Mouse (Mus musculus): ENCODE measurements around the gene Gabrg3. TPM values are rescaled to one million over a fixed set of nuclear protein-coding genes. Genes with fewer than 3 reads are reported as not detected.

Gene Gabrg3
- 0.25 and 0.38 TPM in 2 replicates for polyA plus RNA-seq (2014; fragmentation: Nextera tagmentation; extraction: Ambion mirVana)

DNA sequence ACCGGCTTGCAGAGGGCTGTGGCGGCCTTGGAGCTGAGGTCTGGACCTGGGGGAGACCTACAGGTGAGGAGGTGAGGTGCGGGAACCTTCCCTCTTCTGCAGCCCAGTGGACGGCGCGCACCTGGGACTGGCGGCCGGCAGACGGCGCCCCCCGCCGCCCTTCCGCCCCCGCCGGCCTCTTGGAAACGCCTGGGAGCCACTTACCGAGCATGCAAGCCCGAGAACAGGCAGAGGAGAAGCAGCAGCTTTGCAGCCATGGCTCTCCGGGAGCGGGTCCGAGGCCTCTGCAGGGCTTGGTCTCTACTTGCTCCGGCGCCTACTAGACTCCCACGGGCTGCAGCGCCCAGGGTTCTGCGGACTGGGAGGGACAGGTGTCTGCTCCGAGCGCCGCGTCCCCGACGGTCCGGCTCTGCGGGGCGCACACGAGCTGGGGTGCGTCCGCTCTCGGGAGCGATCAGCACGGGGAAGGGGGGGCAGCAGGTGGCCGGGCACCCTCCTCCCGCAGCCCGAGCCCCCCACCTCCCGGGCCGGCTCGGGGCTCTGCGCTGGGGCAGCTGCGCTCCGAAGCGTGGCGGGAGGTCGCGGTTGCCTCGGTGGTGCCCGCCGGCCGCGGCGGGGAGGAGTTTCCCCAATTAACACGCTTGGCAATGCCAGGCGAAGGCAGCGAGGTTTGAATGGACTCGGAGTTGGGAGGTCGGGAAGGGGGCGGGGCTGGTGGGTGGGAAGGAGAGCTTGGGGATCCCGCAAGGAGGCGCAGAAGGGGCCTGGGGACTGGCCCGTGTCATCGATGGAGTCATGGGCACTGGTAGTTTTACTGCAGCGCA lies at the start of gene Gabrg3:
Gene Gabrg3 (minus strand): TSS at position 672 of the 824 bp plus-strand sequence.
- Histone ChIP-seq H3K9ac (peak within 1 kb of the TSS; percentile 16; the same call in 1 of the 2 replicates), H3K27ac (ENCODE audit: low read depth) (no peak within 1 kb of the TSS), H3K4me1 (ENCODE audit: insufficient read depth) (no peaks in the 10 kb centered on the region), H3K36me3 (ENCODE audit: insufficient read depth) (no peaks in the 10 kb centered on the region), H3K27me3 (ENCODE audit: insufficient read depth, low read length) (peaks cover 25% of the 10 kb centered on the region), H3K4me3 (ENCODE audit: low read depth, low read length) (peak within 1 kb of the TSS; percentile 46), H3K9me3 (ENCODE audit: low read depth, low read length) (no peaks in the 10 kb centered on the region), H3K4me2 (peak within 1 kb of the TSS; percentile 81)
- no peak for TF ChIP-seq CTCF (IDR thresholded peaks at IDR 0.05; ENCODE audit: low read depth)
- 1% methylated on average over 63 of the region's 71 CpGs for WGBS
- ATAC-seq (ENCODE audit: insufficient read depth) = peak; percentile 63
- peak; percentile 3 for DNase-seq

DNA sequence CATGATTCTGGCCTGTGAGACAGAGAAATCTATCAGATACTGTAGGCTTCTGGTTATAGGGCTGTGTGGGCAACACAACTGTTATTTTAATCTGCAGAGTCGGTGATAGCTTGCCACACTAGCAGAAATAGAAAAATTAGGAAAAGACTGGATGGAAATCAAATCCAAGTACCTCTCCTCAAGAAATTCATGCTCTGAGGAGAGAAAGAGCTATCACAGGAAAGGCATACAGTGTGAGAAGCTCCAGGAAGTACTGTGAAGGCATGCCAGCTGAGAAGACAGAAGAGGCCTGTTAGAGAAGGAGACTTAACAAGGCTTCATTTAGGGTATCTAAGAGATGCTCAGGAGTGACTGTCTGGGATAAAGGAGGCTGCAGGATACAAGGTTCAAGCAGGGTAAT lies 35.7 kb upstream of the Gabrg3 start:
- Histone ChIP-seq H3K36me3 (ENCODE audit: insufficient read depth) (no peaks in the 10 kb centered on the region), H3K9me3 (ENCODE audit: low read depth, low read length) (no peaks in the 10 kb centered on the region), H3K4me1 (ENCODE audit: insufficient read depth) (no peaks in the 10 kb centered on the region), H3K4me2 (no peak overlapping the region), H3K27ac (ENCODE audit: low read depth) (no peak overlapping the region), H3K9ac (no peak overlapping the region), H3K27me3 (ENCODE audit: insufficient read depth, low read length) (no peaks in the 10 kb centered on the region), H3K4me3 (ENCODE audit: low read depth, low read length) (no peak overlapping the region)
- 78% methylated on average over 1 of the region's 1 CpGs for WGBS
- ATAC-seq (ENCODE audit: insufficient read depth) (no peak), DNase-seq (no peak)
- TF ChIP-seq CTCF (IDR thresholded peaks at IDR 0.05; ENCODE audit: low read depth) = no peak

DNA sequence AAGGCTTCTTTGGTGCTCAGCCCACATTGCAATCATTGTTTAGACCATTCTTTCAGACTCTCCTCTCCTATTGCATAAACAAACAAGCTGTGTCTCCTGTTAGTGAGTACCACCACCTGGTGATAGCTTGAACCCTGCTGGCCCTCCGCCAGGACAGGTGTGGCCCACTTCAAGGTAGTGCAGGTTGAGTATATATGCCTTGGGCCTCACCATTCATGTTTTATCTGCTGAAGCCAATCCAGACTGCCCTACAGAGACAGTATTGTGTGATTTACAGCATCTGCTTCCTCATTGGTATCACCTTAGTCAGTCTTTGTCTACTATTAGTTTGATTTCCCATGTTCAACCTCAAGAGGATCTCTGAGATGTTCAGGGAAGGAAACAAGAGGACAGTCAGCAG lies 34.1 kb upstream of the Gabrg3 start:
- TF ChIP-seq CTCF (IDR thresholded peaks at IDR 0.05; ENCODE audit: low read depth) = no peak
- WGBS = 56% methylated on average over 1 of the region's 1 CpGs
- DNase-seq (no peak), ATAC-seq (ENCODE audit: insufficient read depth) (no peak)
- Histone ChIP-seq H3K9me3 (ENCODE audit: low read depth, low read length) (no peaks in the 10 kb centered on the region), H3K27ac (ENCODE audit: low read depth) (no peak overlapping the region), H3K36me3 (ENCODE audit: insufficient read depth) (no peaks in the 10 kb centered on the region), H3K27me3 (ENCODE audit: insufficient read depth, low read length) (no peaks in the 10 kb centered on the region), H3K4me1 (ENCODE audit: insufficient read depth) (no peaks in the 10 kb centered on the region), H3K9ac (no peak overlapping the region), H3K4me2 (no peak overlapping the region), H3K4me3 (ENCODE audit: low read depth, low read length) (no peak overlapping the region)

DNA sequence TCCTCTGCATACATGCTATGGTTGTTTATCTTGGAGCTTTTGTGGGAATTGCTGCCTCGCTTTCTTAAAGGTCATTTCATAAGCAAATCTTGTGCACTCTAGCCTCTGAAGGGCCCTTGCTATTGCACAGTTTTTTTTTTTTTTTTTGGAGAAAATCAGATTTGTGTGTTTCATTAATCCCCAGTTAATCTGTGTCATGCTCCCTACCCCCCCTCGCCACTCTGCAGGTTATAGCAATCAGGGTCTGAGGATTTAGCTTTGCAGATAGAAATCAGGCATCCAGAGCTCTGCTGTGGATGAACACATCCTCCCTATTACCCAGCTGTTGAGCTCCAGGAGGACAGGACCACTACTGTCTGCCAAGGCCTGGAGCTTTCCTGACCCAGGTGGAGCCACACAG lies 32.4 kb upstream of the Gabrg3 start, which contains the start of gene Gabrb3:
Gene Gabrb3 (plus strand): TSS at position 301 of the 400 bp plus-strand sequence.
- Histone ChIP-seq H3K4me1 (ENCODE audit: insufficient read depth) (no peaks in the 10 kb centered on the region), H3K27ac (ENCODE audit: low read depth) (no peak within 1 kb of the TSS), H3K4me3 (ENCODE audit: low read depth, low read length) (no peak within 1 kb of the TSS), H3K9me3 (ENCODE audit: low read depth, low read length) (no peaks in the 10 kb centered on the region), H3K4me2 (no peak within 1 kb of the TSS), H3K27me3 (ENCODE audit: insufficient read depth, low read length) (no peaks in the 10 kb centered on the region), H3K36me3 (ENCODE audit: insufficient read depth) (no peaks in the 10 kb centered on the region), H3K9ac (no peak within 1 kb of the TSS)
- no peak for TF ChIP-seq CTCF (IDR thresholded peaks at IDR 0.05; ENCODE audit: low read depth)
- DNase-seq (no peak), ATAC-seq (ENCODE audit: insufficient read depth) (no peak)
- WGBS = 76% methylated on average over 2 of the region's 2 CpGs

DNA sequence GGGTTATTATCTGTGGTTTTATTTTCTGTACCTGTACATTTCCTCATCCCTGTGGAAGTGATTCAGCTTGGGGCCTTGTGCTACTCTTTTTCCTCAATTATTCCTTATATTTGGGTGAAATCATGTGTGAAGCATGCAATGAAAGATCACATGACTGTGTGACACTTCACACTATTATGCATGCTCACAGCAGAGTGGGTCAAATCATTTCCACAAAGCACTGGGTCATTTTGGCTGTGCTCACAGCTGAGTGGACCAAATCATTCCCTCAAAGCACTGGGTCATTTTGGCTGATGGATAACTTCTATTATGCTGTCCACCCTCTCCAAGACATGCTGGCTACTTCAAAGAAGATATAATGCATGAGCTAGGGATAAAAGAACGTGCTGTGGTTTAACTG lies 25.9 kb upstream of the Gabrg3 start:
- H3K27ac ChIP-seq (ENCODE audit: low read depth) = no peak overlapping the region
- no peak for TF ChIP-seq CTCF (IDR thresholded peaks at IDR 0.05; ENCODE audit: low read depth)
- no peak overlapping the region for H3K9ac ChIP-seq
- H3K4me2 ChIP-seq = no peak overlapping the region
- WGBS = 28% methylated on average over 1 of the region's 1 CpGs
- no peaks in the 10 kb centered on the region for H3K9me3 ChIP-seq (ENCODE audit: low read depth, low read length)
- ATAC-seq (ENCODE audit: insufficient read depth) = no peak
- no peak overlapping the region for H3K4me3 ChIP-seq (ENCODE audit: low read depth, low read length)
- no peak for DNase-seq
- H3K4me1 ChIP-seq (ENCODE audit: insufficient read depth) = no peaks in the 10 kb centered on the region
- H3K36me3 ChIP-seq (ENCODE audit: insufficient read depth) = no peaks in the 10 kb centered on the region
- H3K27me3 ChIP-seq (ENCODE audit: insufficient read depth, low read length) = no peaks in the 10 kb centered on the region

DNA sequence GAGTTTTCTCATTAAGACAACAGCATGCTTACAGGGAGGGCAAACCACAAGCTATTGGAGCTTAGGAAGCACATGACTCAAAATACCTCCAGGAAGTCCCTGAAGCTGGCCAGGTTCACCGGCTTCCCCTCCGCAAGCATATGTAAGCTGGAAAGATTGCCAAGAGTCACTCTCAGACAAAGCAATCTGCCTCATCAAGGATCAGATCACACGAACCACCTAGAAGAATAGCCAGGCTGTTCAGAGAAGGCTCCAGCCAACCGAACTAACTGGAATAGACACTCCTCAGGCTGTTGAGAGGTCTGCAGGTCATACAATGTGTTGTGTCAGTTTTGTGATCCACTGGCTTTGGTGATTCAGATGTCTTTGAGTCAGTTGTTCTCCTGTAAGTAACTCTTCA lies 24.2 kb upstream of the Gabrg3 start:
- Histone ChIP-seq H3K27me3 (ENCODE audit: insufficient read depth, low read length) (no peaks in the 10 kb centered on the region), H3K9ac (no peak overlapping the region), H3K27ac (ENCODE audit: low read depth) (no peak overlapping the region), H3K9me3 (ENCODE audit: low read depth, low read length) (no peaks in the 10 kb centered on the region), H3K36me3 (ENCODE audit: insufficient read depth) (no peaks in the 10 kb centered on the region), H3K4me2 (no peak overlapping the region), H3K4me3 (ENCODE audit: low read depth, low read length) (no peak overlapping the region), H3K4me1 (ENCODE audit: insufficient read depth) (no peaks in the 10 kb centered on the region)
- WGBS = 76% methylated on average over 4 of the region's 4 CpGs
- no peak for DNase-seq
- TF ChIP-seq CTCF (IDR thresholded peaks at IDR 0.05; ENCODE audit: low read depth) = no peak
- no peak for ATAC-seq (ENCODE audit: insufficient read depth)

DNA sequence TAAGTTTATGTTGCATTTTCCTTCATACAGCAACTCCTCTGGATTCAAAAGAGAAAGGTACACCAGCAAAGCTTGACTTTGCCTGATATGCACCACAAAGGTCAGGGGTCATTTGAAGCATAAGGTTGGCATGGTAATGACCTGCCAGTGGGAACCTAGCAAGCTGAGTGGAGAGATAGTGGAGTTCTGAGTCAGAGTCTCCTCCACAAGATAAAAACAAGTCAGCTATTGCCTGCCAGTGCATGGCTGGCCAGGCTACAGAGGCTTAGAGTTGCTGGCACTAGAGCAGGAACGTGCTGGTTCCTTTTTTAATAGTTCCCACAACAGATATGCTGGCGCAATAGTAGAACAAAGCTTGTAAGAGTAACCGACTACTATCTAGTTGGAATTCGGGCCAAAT lies 6.6 kb upstream of the Gabrg3 start:
- Histone ChIP-seq H3K27me3 (ENCODE audit: insufficient read depth, low read length) (no peaks in the 10 kb centered on the region), H3K4me3 (ENCODE audit: low read depth, low read length) (no peak overlapping the region), H3K36me3 (ENCODE audit: insufficient read depth) (no peaks in the 10 kb centered on the region), H3K4me1 (ENCODE audit: insufficient read depth) (no peaks in the 10 kb centered on the region), H3K9me3 (ENCODE audit: low read depth, low read length) (no peaks in the 10 kb centered on the region), H3K27ac (ENCODE audit: low read depth) (no peak overlapping the region), H3K4me2 (no peak overlapping the region), H3K9ac (no peak overlapping the region)
- WGBS = 83% methylated on average over 4 of the region's 4 CpGs
- ATAC-seq (ENCODE audit: insufficient read depth) = no peak
- no peak for TF ChIP-seq CTCF (IDR thresholded peaks at IDR 0.05; ENCODE audit: low read depth)
- DNase-seq = no peak
